12 mouse cellular contexts compared by ENCODE assay signal in genomic region chr6:52464571-52464970, GRCm38 (mm10).
"Had no signal": no experiment of that assay in that cellular context is flagged by ENCODE, and none has a peak within 500 bp of the region (broad histone marks: within the 10 kb centered on the region; RNA-seq: fewer than 3 reads in every experiment).

No protein-coding gene starts in this region.

- H3K36me3 ChIP-seq: limb, embryonic 10.5 days; liver, embryonic 15.5 days; midbrain, embryonic 15.5 days; neural tube, embryonic 12.5 days had no signal

- H3K27me3 ChIP-seq: liver, embryonic 15.5 days; midbrain, embryonic 15.5 days; neural tube, embryonic 12.5 days had no signal

- H3K4me1 ChIP-seq: liver, embryonic 15.5 days; midbrain, embryonic 15.5 days; neural tube, embryonic 12.5 days had no signal

- DNase-seq: kidney, postnatal 14 days; lung, embryonic 14.5 days; lung, postnatal 14 days; spleen, adult 18-20 months; thymus, postnatal 36 days had no signal

- H3K27ac ChIP-seq: left cerebral cortex, adult 2 months; limb, embryonic 10.5 days; liver, embryonic 15.5 days; macrophage; midbrain, embryonic 15.5 days; neural tube, embryonic 12.5 days had no signal

- H3K4me3 ChIP-seq: left cerebral cortex, adult 2 months; limb, embryonic 10.5 days; liver, embryonic 15.5 days; megakaryocyte, embryonic 14.5 days; midbrain, embryonic 15.5 days; neural tube, embryonic 12.5 days had no signal

- H3K9me3 ChIP-seq: limb, embryonic 10.5 days; liver, embryonic 15.5 days; midbrain, embryonic 15.5 days; neural tube, embryonic 12.5 days had no signal
